Mouse (Mus musculus): ENCODE measurements around the gene Piwil4. TPM values are rescaled to one million over a fixed set of nuclear protein-coding genes. Genes with fewer than 3 reads are reported as not detected.
"Not testable (repeated sequence)": the region's sequence is repeated elsewhere in the genome, so short reads cannot be mapped to it uniquely, and the experiment has no call there.

The Piwil4 gene
- polyA plus RNA-seq, 1 experiment from 2014 or later = not detected

GRCm38 (mm10) chr9:14675707-14676691 lies 64.5 kb downstream of the Piwil4 start:
- Histone ChIP-seq H3K4me3 (no peak overlapping the region), H3K27me3 (ENCODE audit: low read depth, poor library complexity, severe bottlenecking) (no peaks in the 10 kb centered on the region), H3K9me3 (replicated peaks) (no peaks in the 10 kb centered on the region), H3K4me1 (peaks cover 13% of the 10 kb centered on the region), H3K36me3 (no peaks in the 10 kb centered on the region), H3K27ac (peak overlapping the region; percentile 22; the same call in 1 of the 2 replicates)
- WGBS = 63% methylated on average over 9 of the region's 9 CpGs
- no peak for DNase-seq (ENCODE audit: low spot score)

DNA sequence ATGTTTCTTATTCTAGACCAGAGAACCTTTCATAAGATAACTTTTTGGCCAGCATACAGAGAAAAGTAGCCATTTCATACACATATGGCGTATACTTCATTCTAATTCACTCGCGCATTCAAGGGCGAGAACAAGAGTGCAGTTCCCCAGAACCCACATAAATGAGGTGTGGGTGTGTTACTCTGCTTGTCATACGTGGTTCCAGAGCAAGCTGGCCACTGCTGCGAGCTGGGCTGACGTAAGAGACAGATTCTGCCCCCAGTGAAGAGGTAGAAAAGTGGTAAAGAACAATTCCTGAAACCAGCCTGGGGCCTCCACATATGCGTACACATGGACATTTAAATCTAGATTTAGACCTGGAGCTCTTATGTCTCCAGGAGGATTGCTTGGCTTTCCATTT lies 66.0 kb downstream of the Piwil4 start:
- no peaks in the 10 kb centered on the region for H3K27me3 ChIP-seq (ENCODE audit: low read depth, poor library complexity, severe bottlenecking)
- no peak overlapping the region for H3K4me3 ChIP-seq
- no peak overlapping the region; the same call in 1 of the 2 replicates for H3K27ac ChIP-seq
- DNase-seq (ENCODE audit: low spot score) = no peak
- no peaks in the 10 kb centered on the region for H3K9me3 ChIP-seq (replicated peaks)
- no peaks in the 10 kb centered on the region for H3K36me3 ChIP-seq
- peaks cover 13% of the 10 kb centered on the region for H3K4me1 ChIP-seq
- WGBS = 93% methylated on average over 8 of the region's 8 CpGs

DNA sequence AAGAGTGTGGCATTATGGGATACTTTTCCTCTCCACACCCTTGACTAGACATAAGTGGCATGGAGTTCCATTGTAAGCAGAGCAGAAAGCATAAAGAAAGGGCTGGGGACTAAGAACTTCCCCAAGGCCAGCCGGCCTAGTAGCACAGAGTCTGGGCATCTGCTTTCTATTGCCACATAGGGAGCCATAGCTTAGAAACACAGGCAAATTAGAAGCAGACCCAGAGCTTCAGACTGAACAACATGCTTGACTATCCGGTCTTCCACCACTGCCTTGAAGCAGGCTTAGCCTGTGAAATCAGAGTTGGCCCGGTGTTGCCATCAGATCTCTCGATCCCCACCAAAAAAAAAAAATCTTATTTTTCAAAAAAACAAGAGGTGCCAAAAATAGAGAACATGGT lies 67.4 kb downstream of the Piwil4 start:
- peak; percentile 55 for DNase-seq (ENCODE audit: low spot score)
- H3K9me3 ChIP-seq (replicated peaks) = no peaks in the 10 kb centered on the region
- H3K36me3 ChIP-seq = no peaks in the 10 kb centered on the region
- peak overlapping the region; percentile 87 for H3K27ac ChIP-seq
- H3K4me1 ChIP-seq = peaks cover 13% of the 10 kb centered on the region
- no peak overlapping the region for H3K4me3 ChIP-seq
- whole genome bisulfite sequencing = 51% methylated on average over 4 of the region's 4 CpGs
- no peaks in the 10 kb centered on the region for H3K27me3 ChIP-seq (ENCODE audit: low read depth, poor library complexity, severe bottlenecking)

DNA sequence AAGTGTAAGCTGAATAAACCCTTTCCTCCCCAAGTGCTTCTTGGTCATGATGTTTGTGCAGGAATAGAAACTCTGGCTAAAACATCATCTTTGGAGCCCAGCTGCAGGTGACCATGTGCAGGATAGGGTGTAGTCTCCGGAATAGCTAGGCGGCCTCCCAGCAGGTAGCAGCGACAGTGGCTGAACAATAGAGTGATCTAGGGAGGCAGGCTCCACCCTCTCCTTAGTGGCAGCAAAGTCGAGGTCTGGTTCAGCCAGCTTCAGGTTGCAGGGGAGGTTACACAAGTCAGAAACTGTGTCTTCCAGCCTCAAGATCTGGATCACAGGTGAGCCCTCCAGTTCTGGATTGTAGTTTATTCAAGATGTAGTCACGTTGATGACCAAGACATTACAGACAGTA lies 68.6 kb downstream of the Piwil4 start:
- H3K27me3 ChIP-seq (ENCODE audit: low read depth, poor library complexity, severe bottlenecking); H3K4me3 ChIP-seq; H3K27ac ChIP-seq; H3K36me3 ChIP-seq; H3K9me3 ChIP-seq (replicated peaks); DNase-seq (ENCODE audit: low spot score): not testable (repeated sequence)
- WGBS = 62% methylated on average over 5 of the region's 5 CpGs
- peaks cover 13% of the 10 kb centered on the region for H3K4me1 ChIP-seq

DNA sequence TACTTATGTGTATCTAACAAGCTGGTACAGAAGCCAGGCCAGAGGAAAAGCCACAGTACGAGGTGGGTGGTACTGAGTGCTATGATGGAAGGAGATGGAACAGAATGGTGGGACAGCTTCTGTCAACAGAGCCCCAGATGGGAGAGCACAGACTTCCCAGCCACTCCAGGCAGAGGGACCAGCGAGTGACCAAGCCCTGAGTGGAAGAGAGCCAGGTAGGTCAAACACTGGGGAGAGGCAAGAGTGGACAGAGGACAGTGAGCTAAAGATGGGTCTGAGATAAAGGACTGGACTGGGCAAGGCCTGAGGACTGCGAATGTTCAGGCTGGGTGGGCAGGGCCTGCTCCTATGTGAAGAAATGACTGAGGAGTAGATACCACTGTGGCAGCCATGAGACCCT lies 72.2 kb downstream of the Piwil4 start:
- peaks cover 8% of the 10 kb centered on the region for H3K4me1 ChIP-seq

GRCm38 (mm10) chr9:14666071-14666470 lies 74.5 kb downstream of the Piwil4 start:
- DNase-seq (ENCODE audit: low spot score) = no peak
- WGBS = 84% methylated on average over 3 of the region's 3 CpGs
- no peak overlapping the region for H3K4me3 ChIP-seq
- no peaks in the 10 kb centered on the region for H3K27me3 ChIP-seq (ENCODE audit: low read depth, poor library complexity, severe bottlenecking)
- no peaks in the 10 kb centered on the region for H3K9me3 ChIP-seq (replicated peaks)
- no peak overlapping the region for H3K27ac ChIP-seq
- H3K36me3 ChIP-seq = no peaks in the 10 kb centered on the region
- H3K4me1 ChIP-seq = peaks cover 4% of the 10 kb centered on the region; the same call in 1 of the 2 replicates

More for the DNA sequence above, 72.2 kb downstream of the Piwil4 start:
- Histone ChIP-seq H3K4me3 (no peak overlapping the region), H3K9me3 (replicated peaks) (no peaks in the 10 kb centered on the region), H3K27me3 (ENCODE audit: low read depth, poor library complexity, severe bottlenecking) (no peaks in the 10 kb centered on the region), H3K27ac (no peak overlapping the region), H3K36me3 (no peaks in the 10 kb centered on the region)
- no peak for DNase-seq (ENCODE audit: low spot score)
- 93% methylated on average over 3 of the region's 3 CpGs for WGBS

GRCm38 (mm10) chr9:14663591-14663990 lies 76.9 kb downstream of the Piwil4 start:
- Histone ChIP-seq H3K4me3 (no peak overlapping the region), H3K27me3 (ENCODE audit: low read depth, poor library complexity, severe bottlenecking) (no peaks in the 10 kb centered on the region), H3K9me3 (replicated peaks) (no peaks in the 10 kb centered on the region), H3K36me3 (no peaks in the 10 kb centered on the region), H3K4me1 (peaks cover 4% of the 10 kb centered on the region; the same call in 1 of the 2 replicates), H3K27ac (no peak overlapping the region)
- WGBS = 96% methylated on average over 2 of the region's 2 CpGs
- DNase-seq (ENCODE audit: low spot score) = no peak

- H3K4me1 ChIP-seq = peaks cover 9% of the 10 kb centered on the region; the same call in 1 of the 2 replicates
- H3K4me3 ChIP-seq = no peak overlapping the region
- no peaks in the 10 kb centered on the region for H3K27me3 ChIP-seq (ENCODE audit: low read depth, poor library complexity, severe bottlenecking)
- 70% methylated on average over 7 of the region's 7 CpGs for WGBS
- peak overlapping the region; percentile 16; the same call in 1 of the 2 replicates for H3K27ac ChIP-seq
- no peaks in the 10 kb centered on the region for H3K36me3 ChIP-seq
- no peaks in the 10 kb centered on the region for H3K9me3 ChIP-seq (replicated peaks)
- no peak for DNase-seq (ENCODE audit: low spot score)
These were observed 77.7 kb downstream of the Piwil4 start for GRCm38 (mm10) chr9:14662876-14663275.

DNA sequence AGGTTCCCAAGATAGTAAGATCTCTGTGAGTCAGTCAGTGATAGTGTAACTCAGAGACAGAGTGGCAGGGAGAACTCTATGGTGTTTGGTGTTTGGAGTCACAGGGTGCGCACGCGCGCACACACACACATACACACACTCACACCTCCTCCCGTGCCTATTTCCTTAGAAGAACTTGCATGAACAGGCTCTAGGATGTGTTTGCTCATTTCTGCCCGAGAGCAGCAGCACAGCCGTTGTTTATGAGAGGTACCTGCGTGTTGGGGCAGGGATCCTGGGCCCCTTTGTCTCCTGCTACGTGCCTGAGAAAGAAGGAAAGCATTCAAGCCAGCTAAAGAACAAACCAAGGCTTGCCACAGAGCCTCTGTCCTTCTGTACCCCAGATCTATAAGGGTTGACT lies 78.4 kb downstream of the Piwil4 start:
- Histone ChIP-seq H3K27me3 (ENCODE audit: low read depth, poor library complexity, severe bottlenecking) (no peaks in the 10 kb centered on the region), H3K4me1 (peaks cover 11% of the 10 kb centered on the region; the same call in 1 of the 2 replicates), H3K9me3 (replicated peaks) (no peaks in the 10 kb centered on the region), H3K27ac (peak overlapping the region; percentile 16; the same call in 1 of the 2 replicates), H3K4me3 (no peak overlapping the region), H3K36me3 (no peaks in the 10 kb centered on the region)
- 86% methylated on average over 9 of the region's 9 CpGs for WGBS
- no peak for DNase-seq (ENCODE audit: low spot score)

GRCm38 (mm10) chr9:14657926-14658325 lies 82.6 kb downstream of the Piwil4 start:
- H3K27me3 ChIP-seq (ENCODE audit: low read depth, poor library complexity, severe bottlenecking) = no peaks in the 10 kb centered on the region
- DNase-seq (ENCODE audit: low spot score) = no peak
- H3K36me3 ChIP-seq = no peaks in the 10 kb centered on the region
- H3K4me1 ChIP-seq = peaks cover 11% of the 10 kb centered on the region; the same call in 1 of the 2 replicates
- no peak overlapping the region for H3K27ac ChIP-seq
- 48% methylated on average over 2 of the region's 2 CpGs for WGBS
- no peaks in the 10 kb centered on the region for H3K9me3 ChIP-seq (replicated peaks)
- no peak overlapping the region for H3K4me3 ChIP-seq

DNA sequence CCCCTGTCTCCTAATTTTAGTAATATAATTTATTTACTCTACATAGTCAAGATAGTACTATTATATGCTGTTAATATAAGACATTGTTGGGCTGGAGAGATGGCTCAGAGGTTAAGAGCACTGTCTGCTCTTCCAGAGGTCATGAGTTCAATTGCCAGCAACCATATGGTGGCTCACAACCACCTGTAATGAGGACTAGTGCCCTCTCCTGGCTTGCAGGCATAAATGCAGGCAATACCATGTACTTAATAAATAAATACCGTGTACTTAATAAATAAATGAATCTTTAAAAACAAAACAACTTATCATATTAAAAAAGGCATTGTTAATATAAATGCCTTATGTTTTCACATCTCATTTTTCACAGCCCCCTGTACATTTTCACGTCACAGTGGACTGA lies 86.5 kb downstream of the Piwil4 start:
- Histone ChIP-seq H3K27ac (no peak overlapping the region), H3K36me3 (no peaks in the 10 kb centered on the region), H3K9me3 (replicated peaks) (no peaks in the 10 kb centered on the region), H3K4me1 (peaks cover 6% of the 10 kb centered on the region; the same call in 1 of the 2 replicates), H3K27me3 (ENCODE audit: low read depth, poor library complexity, severe bottlenecking) (no peaks in the 10 kb centered on the region), H3K4me3 (no peak overlapping the region)
- 80% methylated on average over 2 of the region's 2 CpGs for WGBS
- DNase-seq (ENCODE audit: low spot score) = no peak

DNA sequence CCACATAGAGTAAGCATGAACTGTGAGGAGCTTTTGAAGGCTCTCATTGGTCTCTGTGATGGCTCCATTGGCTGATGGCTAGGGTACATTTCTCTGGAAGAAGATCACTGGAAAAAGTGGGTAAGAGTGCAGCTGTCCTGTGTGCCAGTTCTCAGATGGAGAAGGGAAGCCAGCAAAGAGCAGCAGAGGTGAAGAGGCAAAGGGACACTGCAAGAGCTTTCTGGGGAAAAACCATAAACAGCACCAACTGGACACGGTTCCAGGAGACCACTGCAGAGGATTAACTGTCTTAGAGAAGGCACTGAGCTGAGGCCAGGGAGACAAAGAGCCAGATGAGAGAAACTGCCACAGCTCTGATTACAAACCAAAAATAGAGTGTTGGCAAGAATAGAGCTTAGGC lies 87.8 kb downstream of the Piwil4 start:
- H3K36me3 ChIP-seq = no peaks in the 10 kb centered on the region
- H3K9me3 ChIP-seq (replicated peaks) = no peaks in the 10 kb centered on the region
- 81% methylated on average over 1 of the region's 1 CpGs for WGBS
- no peak for DNase-seq (ENCODE audit: low spot score)
- no peak overlapping the region for H3K4me3 ChIP-seq
- peaks cover under 1% of the 10 kb centered on the region; the same call in 1 of the 2 replicates for H3K4me1 ChIP-seq
- H3K27me3 ChIP-seq (ENCODE audit: low read depth, poor library complexity, severe bottlenecking) = no peaks in the 10 kb centered on the region
- H3K27ac ChIP-seq = no peak overlapping the region

DNA sequence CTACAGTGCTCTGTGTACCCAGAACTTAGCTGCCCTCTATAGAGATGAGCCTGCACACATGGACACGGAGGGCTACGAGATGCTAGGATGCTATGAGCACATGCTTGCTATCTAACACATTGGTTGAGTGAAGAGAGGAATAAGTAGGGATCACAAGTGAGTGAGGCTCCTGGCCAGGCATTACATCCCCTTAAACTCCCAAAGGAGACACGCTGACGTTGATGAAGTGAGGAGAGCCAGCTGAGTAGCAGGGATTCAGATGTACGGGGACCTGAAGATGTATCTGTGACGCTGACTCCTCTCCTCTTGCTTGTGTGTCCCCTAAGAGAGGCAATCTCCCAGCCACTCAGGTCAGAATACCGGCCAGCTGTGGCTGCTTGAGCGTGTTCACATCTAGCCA lies 92.7 kb downstream of the Piwil4 start:
- H3K36me3 ChIP-seq = no peaks in the 10 kb centered on the region
- no peak overlapping the region for H3K27ac ChIP-seq
- no peaks in the 10 kb centered on the region for H3K9me3 ChIP-seq (replicated peaks)
- WGBS = 85% methylated on average over 8 of the region's 8 CpGs
- H3K27me3 ChIP-seq (ENCODE audit: low read depth, poor library complexity, severe bottlenecking) = no peaks in the 10 kb centered on the region
- peaks cover 15% of the 10 kb centered on the region for H3K4me1 ChIP-seq
- no peak overlapping the region for H3K4me3 ChIP-seq
- DNase-seq (ENCODE audit: low spot score) = no peak

Measured in limb, embryonic 10.5 days (tissue).